Mouse (Mus musculus) kidney, adult 9 months (tissue): ENCODE results near the gene Nudcd3.

Experiments used
- DNase-seq: peaks from one replicate; pipeline ENCODE4 v3.0.0; 2022

Nudcd3 gene

GRCm38 (mm10) chr11:6177781-6178420 lies 22.3 kb downstream of the Nudcd3 start:
- no peak for DNase-seq

GRCm38 (mm10) chr11:6175506-6175905 lies 24.7 kb downstream of the Nudcd3 start:
- DNase-seq, result no peak

- DNase-seq, result no peak
These were observed 25.5 kb downstream of the Nudcd3 start for GRCm38 (mm10) chr11:6174719-6175118.

GRCm38 (mm10) chr11:6169041-6169663 lies 31.1 kb downstream of the Nudcd3 start:
- DNase-seq, result no peak

- no peak for DNase-seq
These were observed 33.9 kb downstream of the Nudcd3 start for GRCm38 (mm10) chr11:6166351-6166750.

GRCm38 (mm10) chr11:6165391-6166081 lies 34.7 kb downstream of the Nudcd3 start:
- no peak for DNase-seq

GRCm38 (mm10) chr11:6164781-6165180 lies 35.4 kb downstream of the Nudcd3 start:
- DNase-seq, result no peak

GRCm38 (mm10) chr11:6163706-6164105 lies 36.5 kb downstream of the Nudcd3 start:
- DNase-seq, result no peak

GRCm38 (mm10) chr11:6163062-6163461 lies 37.2 kb downstream of the Nudcd3 start:
- DNase-seq, result no peak

- no peak for DNase-seq
These were observed 38.7 kb downstream of the Nudcd3 start for GRCm38 (mm10) chr11:6161549-6161948.

GRCm38 (mm10) chr11:6160663-6161271 lies 39.4 kb downstream of the Nudcd3 start:
- DNase-seq, result no peak

- no peak for DNase-seq
These were observed 40.4 kb downstream of the Nudcd3 start for GRCm38 (mm10) chr11:6159704-6160275.

GRCm38 (mm10) chr11:6158515-6158914 lies 41.7 kb downstream of the Nudcd3 start:
- no peak for DNase-seq

GRCm38 (mm10) chr11:6157119-6157518 lies 43.1 kb downstream of the Nudcd3 start:
- no peak for DNase-seq

GRCm38 (mm10) chr11:6156651-6157050 lies 43.6 kb downstream of the Nudcd3 start:
- DNase-seq, result no peak

GRCm38 (mm10) chr11:6154211-6154701 lies 46.0 kb downstream of the Nudcd3 start:
- DNase-seq, result no peak

GRCm38 (mm10) chr11:6152864-6153263 lies 47.4 kb downstream of the Nudcd3 start:
- no peak for DNase-seq

GRCm38 (mm10) chr11:6138233-6138950 lies 61.8 kb downstream of the Nudcd3 start:
- DNase-seq, result no peak

GRCm38 (mm10) chr11:6132886-6133285 lies 67.3 kb downstream of the Nudcd3 start:
- DNase-seq, result no peak

GRCm38 (mm10) chr11:6130578-6130977 lies 69.6 kb downstream of the Nudcd3 start:
- no peak for DNase-seq

GRCm38 (mm10) chr11:6123605-6124120 lies 76.6 kb downstream of the Nudcd3 start:
- DNase-seq, result no peak

- no peak for DNase-seq
These were observed 77.6 kb downstream of the Nudcd3 start for GRCm38 (mm10) chr11:6122631-6123030.
